Mouse (Mus musculus): ENCODE results near the gene Ap5z1. TPM values are rescaled to one million over a fixed set of nuclear protein-coding genes. Genes with fewer than 3 reads are reported as not detected.

The Ap5z1 gene
- polyA plus RNA-seq, 1 experiment from 2014 or later, result 16.9 TPM

- peaks cover 68% of the 10 kb centered on the region for H3K36me3 ChIP-seq
- H3K4me1 ChIP-seq (replicated peaks), result peaks cover 25% of the 10 kb centered on the region
- no peak overlapping the region for H3K4me3 ChIP-seq
- no peak for DNase-seq (ENCODE audit: low spot score)
- H3K27me3 ChIP-seq (ENCODE audit: insufficient read depth, poor library complexity, severe bottlenecking), result no peaks in the 10 kb centered on the region
- H3K9me3 ChIP-seq, result no peaks in the 10 kb centered on the region
- 0 out of 2 replicates have a peak overlapping the region, but pooled peaks have one; percentile 35 for H3K27ac ChIP-seq
- 84% methylated on average over 5 of the region's 5 CpGs for WGBS
Observed at GRCm38 (mm10) chr5:142459834-142460233, 3.9 kb upstream of the Ap5z1 start.

- Histone ChIP-seq H3K4me1 (replicated peaks) (peaks cover 21% of the 10 kb centered on the region), H3K36me3 (peaks cover 52% of the 10 kb centered on the region), H3K9me3 (no peaks in the 10 kb centered on the region), H3K27ac (no peak overlapping the region), H3K4me3 (no peak overlapping the region), H3K27me3 (ENCODE audit: insufficient read depth, poor library complexity, severe bottlenecking) (no peaks in the 10 kb centered on the region)
- WGBS, result 93% methylated on average over 7 of the region's 7 CpGs
- no peak for DNase-seq (ENCODE audit: low spot score)
Observed at GRCm38 (mm10) chr5:142461942-142462640, 1.7 kb upstream of the Ap5z1 start.

- peaks cover 52% of the 10 kb centered on the region for H3K36me3 ChIP-seq
- WGBS, result 90% methylated on average over 2 of the region's 2 CpGs
- H3K4me1 ChIP-seq (replicated peaks), result peaks cover 21% of the 10 kb centered on the region
- H3K9me3 ChIP-seq, result no peaks in the 10 kb centered on the region
- no peak overlapping the region for H3K4me3 ChIP-seq
- DNase-seq (ENCODE audit: low spot score), result no peak
- H3K27me3 ChIP-seq (ENCODE audit: insufficient read depth, poor library complexity, severe bottlenecking), result no peaks in the 10 kb centered on the region
- no peak overlapping the region for H3K27ac ChIP-seq
Observed at GRCm38 (mm10) chr5:142462641-142462948, 1.1 kb upstream of the Ap5z1 start.

- Histone ChIP-seq H3K4me1 (replicated peaks) (peaks cover 21% of the 10 kb centered on the region), H3K4me3 (peak overlapping the region; percentile 90), H3K36me3 (peaks cover 52% of the 10 kb centered on the region), H3K27ac (peak overlapping the region; percentile 92), H3K27me3 (ENCODE audit: insufficient read depth, poor library complexity, severe bottlenecking) (no peaks in the 10 kb centered on the region), H3K9me3 (no peaks in the 10 kb centered on the region)
- WGBS, result 88% methylated on average over 6 of the region's 6 CpGs
- DNase-seq (ENCODE audit: low spot score), result no peak
Observed at GRCm38 (mm10) chr5:142463011-142463410, 733 bp upstream of the Ap5z1 start.

GRCm38 (mm10) chr5:142468375-142468774 lies 4.6 kb downstream of the Ap5z1 start:
- Histone ChIP-seq H3K27ac (no peak overlapping the region), H3K36me3 (peaks cover 62% of the 10 kb centered on the region), H3K4me1 (replicated peaks) (peaks cover 17% of the 10 kb centered on the region), H3K4me3 (no peak overlapping the region), H3K27me3 (ENCODE audit: insufficient read depth, poor library complexity, severe bottlenecking) (no peaks in the 10 kb centered on the region), H3K9me3 (no peaks in the 10 kb centered on the region)
- no peak for DNase-seq (ENCODE audit: low spot score)
- 94% methylated on average over 13 of the region's 13 CpGs for WGBS

GRCm38 (mm10) chr5:142469796-142470195 lies 6.1 kb downstream of the Ap5z1 start:
- 95% methylated on average over 11 of the region's 11 CpGs for WGBS
- H3K27ac ChIP-seq, result no peak overlapping the region
- H3K9me3 ChIP-seq, result no peaks in the 10 kb centered on the region
- peaks cover 21% of the 10 kb centered on the region for H3K4me1 ChIP-seq (replicated peaks)
- DNase-seq (ENCODE audit: low spot score), result no peak
- H3K4me3 ChIP-seq, result no peak overlapping the region
- H3K27me3 ChIP-seq (ENCODE audit: insufficient read depth, poor library complexity, severe bottlenecking), result no peaks in the 10 kb centered on the region
- peaks cover 72% of the 10 kb centered on the region for H3K36me3 ChIP-seq

GRCm38 (mm10) chr5:142473696-142474095 lies 10.0 kb downstream of the Ap5z1 start:
- Histone ChIP-seq H3K27me3 (ENCODE audit: insufficient read depth, poor library complexity, severe bottlenecking) (no peaks in the 10 kb centered on the region), H3K4me3 (no peak overlapping the region), H3K4me1 (replicated peaks) (peaks cover 13% of the 10 kb centered on the region), H3K27ac (peak overlapping the region; percentile 53), H3K36me3 (peaks cover 72% of the 10 kb centered on the region), H3K9me3 (no peaks in the 10 kb centered on the region)
- WGBS, result 62% methylated on average over 10 of the region's 10 CpGs
- peak; percentile 23 for DNase-seq (ENCODE audit: low spot score)

- Histone ChIP-seq H3K4me3 (no peak overlapping the region), H3K27me3 (ENCODE audit: insufficient read depth, poor library complexity, severe bottlenecking) (no peaks in the 10 kb centered on the region), H3K36me3 (peaks cover 54% of the 10 kb centered on the region), H3K4me1 (replicated peaks) (peaks cover 20% of the 10 kb centered on the region), H3K27ac (0 out of 2 replicates have a peak overlapping the region, but pooled peaks have one; percentile 35), H3K9me3 (no peaks in the 10 kb centered on the region)
- no peak for DNase-seq (ENCODE audit: low spot score)
- 86% methylated on average over 7 of the region's 7 CpGs for WGBS
Observed at GRCm38 (mm10) chr5:142475669-142476068, 11.9 kb downstream of the Ap5z1 start.

- Histone ChIP-seq H3K27me3 (ENCODE audit: insufficient read depth, poor library complexity, severe bottlenecking) (no peaks in the 10 kb centered on the region), H3K4me3 (no peak overlapping the region), H3K36me3 (peaks cover 37% of the 10 kb centered on the region), H3K27ac (no peak overlapping the region), H3K4me1 (replicated peaks) (peaks cover 20% of the 10 kb centered on the region), H3K9me3 (no peaks in the 10 kb centered on the region)
- WGBS, result 92% methylated on average over 12 of the region's 12 CpGs
- no peak for DNase-seq (ENCODE audit: low spot score)
Observed at GRCm38 (mm10) chr5:142477346-142477745, 13.6 kb downstream of the Ap5z1 start.

GRCm38 (mm10) chr5:142477866-142478615 lies 14.3 kb downstream of the Ap5z1 start:
- WGBS, result 85% methylated on average over 5 of the region's 5 CpGs
- no peak for DNase-seq (ENCODE audit: low spot score)
- H3K4me1 ChIP-seq (replicated peaks), result peaks cover 20% of the 10 kb centered on the region
- H3K4me3 ChIP-seq, result no peak overlapping the region
- H3K27ac ChIP-seq, result no peak overlapping the region
- no peaks in the 10 kb centered on the region for H3K27me3 ChIP-seq (ENCODE audit: insufficient read depth, poor library complexity, severe bottlenecking)
- peaks cover 32% of the 10 kb centered on the region for H3K36me3 ChIP-seq
- H3K9me3 ChIP-seq, result no peaks in the 10 kb centered on the region

GRCm38 (mm10) chr5:142478829-142479435 lies 15.2 kb downstream of the Ap5z1 start:
- Histone ChIP-seq H3K27ac (peak overlapping the region; percentile 74), H3K27me3 (ENCODE audit: insufficient read depth, poor library complexity, severe bottlenecking) (no peaks in the 10 kb centered on the region), H3K36me3 (peaks cover 29% of the 10 kb centered on the region), H3K4me3 (no peak overlapping the region), H3K9me3 (no peaks in the 10 kb centered on the region), H3K4me1 (replicated peaks) (peaks cover 13% of the 10 kb centered on the region)
- peak; percentile 82 for DNase-seq (ENCODE audit: low spot score)
- WGBS, result 35% methylated on average over 17 of the region's 17 CpGs

- Histone ChIP-seq H3K27ac (no peak overlapping the region), H3K4me1 (replicated peaks) (peaks cover 18% of the 10 kb centered on the region), H3K36me3 (peaks cover under 1% of the 10 kb centered on the region; the same call in 1 of the 2 replicates), H3K4me3 (no peak overlapping the region), H3K9me3 (no peaks in the 10 kb centered on the region), H3K27me3 (ENCODE audit: insufficient read depth, poor library complexity, severe bottlenecking) (no peaks in the 10 kb centered on the region)
- WGBS, result 73% methylated on average over 2 of the region's 2 CpGs
- DNase-seq (ENCODE audit: low spot score), result no peak
Observed at GRCm38 (mm10) chr5:142482512-142482911, 18.8 kb downstream of the Ap5z1 start.

GRCm38 (mm10) chr5:142483581-142483980 lies 19.8 kb downstream of the Ap5z1 start:
- H3K4me3 ChIP-seq, result no peak overlapping the region
- no peak overlapping the region for H3K27ac ChIP-seq
- no peaks in the 10 kb centered on the region for H3K27me3 ChIP-seq (ENCODE audit: insufficient read depth, poor library complexity, severe bottlenecking)
- DNase-seq (ENCODE audit: low spot score), result no peak
- 91% methylated on average over 5 of the region's 5 CpGs for WGBS
- H3K36me3 ChIP-seq, result no peaks in the 10 kb centered on the region
- no peaks in the 10 kb centered on the region for H3K9me3 ChIP-seq
- H3K4me1 ChIP-seq (replicated peaks), result peaks cover 18% of the 10 kb centered on the region
